Mouse (Mus musculus) B cell, adult (primary cell): ENCODE measurements around the gene Gstm7. TPM values are rescaled to one million over a fixed set of nuclear protein-coding genes. Genes with fewer than 3 reads are reported as not detected.

Experiments
- total RNA-seq: library from RNA; stranded (reverse); gene quantifications from 4 replicates; pipeline ENCODE4 v1.2.4, GENCODE M21; 2023; ENCODE audit not compliant: inconsistent age

Gstm7 gene
- total RNA-seq, result 3.0 to 3.4 TPM (median 3.2 TPM) in 4 replicates

DNA sequence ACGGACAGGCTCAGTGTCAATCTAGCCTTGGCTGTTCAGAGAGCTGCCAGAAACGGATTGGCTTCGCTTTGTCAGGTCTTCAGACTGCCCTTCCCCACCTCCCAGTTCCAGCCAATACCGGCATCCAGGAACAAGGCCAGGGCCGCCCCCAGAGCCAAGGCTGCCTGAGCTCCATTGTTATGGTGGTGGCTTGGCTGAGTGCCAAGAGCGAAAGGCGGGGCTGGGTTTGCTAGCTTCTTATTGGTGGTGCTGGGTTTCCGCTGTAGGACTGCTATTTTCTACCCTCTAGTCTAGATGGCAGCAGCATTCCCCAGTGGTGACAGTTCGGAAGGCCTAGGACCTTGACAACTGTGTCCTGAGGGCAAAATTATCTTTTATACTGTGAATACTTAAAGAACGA, at the start of gene Gstm7:
Gene Gstm7, minus strand, starts transcription at position 148 of the 400 bp plus-strand sequence.

DNA sequence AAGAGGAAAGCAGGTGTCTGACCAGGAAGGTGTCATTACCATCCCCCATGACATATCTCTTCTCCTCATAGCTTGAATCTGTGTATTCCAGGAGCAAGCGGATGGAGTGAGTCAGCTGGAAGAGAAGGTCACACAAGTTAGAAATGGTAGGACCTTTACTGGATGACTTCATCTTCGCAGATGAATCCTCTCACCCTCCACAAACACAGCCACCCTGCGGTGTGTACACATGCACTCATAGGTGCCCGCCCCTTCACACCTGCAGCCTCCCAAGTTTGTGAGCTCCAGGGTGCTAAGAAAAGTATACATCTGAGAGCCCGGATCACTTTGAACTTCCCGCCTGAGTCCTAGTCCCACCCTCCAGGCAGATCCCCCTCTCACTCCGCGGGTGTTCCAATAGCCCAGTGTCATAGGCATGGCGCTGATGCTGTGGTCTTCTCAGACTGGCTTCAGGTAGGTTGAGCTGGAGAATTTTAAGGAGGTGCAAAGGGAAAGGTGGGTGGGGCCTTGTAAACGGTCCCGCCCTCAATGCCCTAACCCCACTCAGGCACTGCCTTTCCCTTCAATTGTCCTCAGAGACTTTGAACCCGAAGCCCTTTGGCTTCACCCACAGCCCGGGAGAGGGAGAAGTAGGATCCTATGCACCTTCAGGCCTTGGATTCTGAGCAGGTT, 37.2 kb upstream of the Gstm7 start, which contains the start of gene Gstm3:
Gene Gstm3, minus strand, starts transcription at position 560 of the 672 bp plus-strand sequence.

GRCm38 (mm10) chr3:107943239-107943990, 11.8 kb upstream of the Gstm7 start, which contains the start of gene Gstm6:
TSS of gene Gstm6 (minus strand) at chr3:107943749.

DNA sequence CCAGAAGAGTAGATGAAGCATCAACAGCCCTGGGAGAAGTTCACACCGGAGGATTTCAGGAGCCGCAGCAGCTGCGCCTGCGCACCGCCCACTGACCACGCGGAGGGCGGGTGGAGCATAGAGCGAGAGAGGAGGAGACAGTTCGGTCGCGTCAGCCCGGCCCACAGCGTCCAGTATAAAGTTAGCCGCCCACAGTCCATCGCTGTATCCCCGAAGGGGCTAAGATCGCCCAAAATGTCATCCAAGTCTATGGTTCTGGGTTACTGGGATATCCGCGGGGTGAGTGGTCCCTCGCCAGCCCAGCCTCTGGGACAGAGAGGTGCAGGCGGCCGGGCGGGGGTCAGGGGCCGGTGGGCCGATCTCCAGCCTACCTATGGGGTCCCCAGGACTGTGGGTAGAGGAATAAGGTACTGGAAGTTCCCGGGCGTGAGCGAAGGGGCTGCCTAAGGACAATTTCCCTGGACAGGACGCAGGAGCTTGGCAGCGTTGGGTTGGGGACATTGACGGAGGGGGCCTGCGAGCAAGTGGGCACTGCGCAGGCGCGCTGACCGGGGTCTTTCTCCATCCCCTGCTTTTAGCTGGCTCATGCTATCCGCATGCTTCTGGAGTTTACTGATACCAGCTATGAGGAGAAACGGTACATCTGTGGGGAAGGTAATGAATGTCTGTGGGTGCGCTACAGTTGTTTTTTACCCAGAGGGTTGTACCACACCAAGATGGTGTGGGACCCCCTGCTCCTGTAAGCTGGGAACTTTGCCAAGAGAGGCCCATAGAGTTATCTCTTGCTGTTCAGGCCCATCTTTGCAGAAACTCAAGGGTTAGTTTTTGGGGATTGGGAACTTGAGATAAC, 35.7 kb downstream of the Gstm7 start, which contains the start of gene Gstm5:
Gene Gstm5, plus strand, starts transcription at position 102 of the 850 bp plus-strand sequence.

DNA sequence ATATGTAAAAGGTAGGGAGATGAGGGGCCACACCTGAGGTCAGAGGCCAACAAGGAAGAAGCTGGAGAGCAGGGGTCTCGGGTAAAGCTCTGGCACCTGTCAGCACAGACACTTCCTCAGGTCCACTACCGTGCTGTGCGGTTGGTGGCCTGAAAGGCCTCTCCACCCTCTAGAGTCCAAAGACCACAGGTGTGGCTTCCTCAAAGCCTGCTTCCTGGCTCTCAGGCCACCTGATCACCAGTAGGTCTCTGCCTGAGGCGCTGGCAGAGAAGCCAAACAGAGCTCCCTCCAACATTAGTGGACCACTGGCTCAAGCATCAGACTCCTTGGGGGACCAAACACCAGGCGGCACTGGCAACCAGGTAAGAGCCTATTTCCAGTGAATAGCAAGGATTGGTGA, 54.6 kb downstream of the Gstm7 start, which contains the start of gene Eps8l3:
Gene Eps8l3, plus strand, starts transcription at position 225 of the 400 bp plus-strand sequence.

Other genes starting within 250 kb of the Gstm7 start
- gene Ahcyl1, start 235.3 kb downstream of the Gstm7 start, total RNA-seq, result 66.3 to 72.5 TPM (median 68.1 TPM) in 4 replicates
- gene Csf1, start 171.3 kb downstream of the Gstm7 start, total RNA-seq, result 6.3 to 8.0 TPM (median 6.8 TPM) in 4 replicates
- not detected in 4 replicates for gene Eps8l3, start 54.6 kb downstream of the Gstm7 start, total RNA-seq
- not detected in 4 replicates for gene Gstm5, start 36.0 kb downstream of the Gstm7 start, total RNA-seq
- not detected in 4 replicates for gene Gstm6, start 11.9 kb upstream of the Gstm7 start, total RNA-seq
- gene Gstm3, start 37.5 kb upstream of the Gstm7 start, total RNA-seq, result not detected in 4 replicates
- 0.51 TPM in 1 of 4 replicates, not detected in the others for gene Gstm2, start 54.6 kb upstream of the Gstm7 start, total RNA-seq
- gene Gstm1, start 86.2 kb upstream of the Gstm7 start, total RNA-seq, result 11.9 to 14.4 TPM (median 12.6 TPM) in 4 replicates
- gene Gstm4, start 113.1 kb upstream of the Gstm7 start, total RNA-seq, result 4.1 to 6.6 TPM (median 4.8 TPM) in 4 replicates
- gene Ampd2, start 154.8 kb upstream of the Gstm7 start, total RNA-seq, result 29.2 to 32.0 TPM (median 29.8 TPM) in 4 replicates
- gene Gnat2, start 161.0 kb upstream of the Gstm7 start, total RNA-seq, result not detected in 4 replicates
- gene Gnai3, start 214.3 kb upstream of the Gstm7 start, total RNA-seq, result 67.0 to 68.8 TPM (median 67.8 TPM) in 4 replicates
- not detected in 4 replicates for gene Gpr61, start 223.1 kb upstream of the Gstm7 start, total RNA-seq